8 mouse cellular contexts compared by ENCODE assay signal in genomic region chr6:58903171-58903570, GRCm38 (mm10). TPM values are rescaled to one million over a fixed set of nuclear protein-coding genes. Genes with fewer than 3 reads are reported as not detected.
A peak's percentile ranks its signal among the peaks of the same experiment; 100 is the strongest.
DNase-seq lines count a peak whose midpoint lies in the region; ATAC-seq and TF ChIP-seq lines count a peak whose summit lies in the region.

No protein-coding gene starts in this region.

- TF ChIP-seq CTCF in layer of hippocampus, adult 2 months (conservative IDR thresholded peaks at IDR 0.05): no peak

- H3K36me3 ChIP-seq in lung, embryonic 16.5 days (ENCODE audit: control insufficient read depth, insufficient read depth, low read length): peaks cover 7% of the 10 kb centered on the region; the same call in 1 of the 2 replicates
- H3K36me3 ChIP-seq in neural tube, embryonic 12.5 days: peaks cover 7% of the 10 kb centered on the region
- peaks cover 2% of the 10 kb centered on the region; the same call in 1 of the 2 replicates for H3K36me3 ChIP-seq in liver, embryonic 12.5 days

- 0 out of 2 replicates have a peak, but pooled peaks cover 6% of the 10 kb centered on the region for H3K4me1 ChIP-seq in lung, embryonic 16.5 days (replicated peaks; ENCODE audit: control insufficient read depth, insufficient read depth, low read length)
- H3K4me1 ChIP-seq in neural tube, embryonic 12.5 days: 0 out of 2 replicates have a peak, but pooled peaks cover 2% of the 10 kb centered on the region
- H3K4me1 ChIP-seq in liver, embryonic 12.5 days: no peaks in the 10 kb centered on the region

- no peaks in the 10 kb centered on the region for H3K27me3 ChIP-seq in lung, embryonic 16.5 days (ENCODE audit: control insufficient read depth, insufficient read depth, low read depth, low read length)
- no peaks in the 10 kb centered on the region for H3K27me3 ChIP-seq in neural tube, embryonic 12.5 days (replicated peaks)
- peaks cover 16% of the 10 kb centered on the region for H3K27me3 ChIP-seq in liver, embryonic 12.5 days (replicated peaks)

- H3K4me3 ChIP-seq in lung, embryonic 16.5 days (ENCODE audit: low read length): no peak overlapping the region
- H3K4me3 ChIP-seq in layer of hippocampus, adult 2 months: peak overlapping the region; percentile 41
- H3K4me3 ChIP-seq in neural tube, embryonic 12.5 days: no peak overlapping the region
- no peak overlapping the region for H3K4me3 ChIP-seq in liver, embryonic 12.5 days

- peak overlapping the region; percentile 16; the same call in 1 of the 2 replicates for H3K4me2 ChIP-seq in lung, embryonic 16.5 days (ENCODE audit: low read depth, low read length)
- peak overlapping the region; percentile 37 for H3K4me2 ChIP-seq in neural tube, embryonic 12.5 days (replicated peaks)
- no peak overlapping the region for H3K4me2 ChIP-seq in liver, embryonic 12.5 days

- no peak overlapping the region for H3K9ac ChIP-seq in lung, embryonic 16.5 days (ENCODE audit: low read length)
- H3K9ac ChIP-seq in neural tube, embryonic 12.5 days: no peak overlapping the region
- no peak overlapping the region for H3K9ac ChIP-seq in liver, embryonic 12.5 days

- peak; percentile 85 for ATAC-seq in lung, embryonic 16.5 days (ENCODE audit: low read depth)
- ATAC-seq in neural tube, embryonic 12.5 days (ENCODE audit: low FRiP score, low read depth): peak; percentile 94
- no peak for ATAC-seq in erythroid progenitor cell, adult 5-6 weeks (replicated peaks; ENCODE audit: low FRiP score, poor library complexity, severe bottlenecking)
- ATAC-seq in liver, embryonic 12.5 days: no peak

- DNase-seq in lung, postnatal 14 days: no peak
- DNase-seq in embryo, embryonic 9.5 days (ENCODE audit: extremely low spot score): peak; percentile 28
- peak; percentile 51 to 55 for DNase-seq in layer of hippocampus, adult 2 months (ENCODE audit: low spot score in 2 of 2)
- no peak for DNase-seq in gastrocnemius, postnatal 4 days (ENCODE audit: low spot score in 2 of 2)

- peaks cover 15% of the 10 kb centered on the region for H3K9me3 ChIP-seq in lung, embryonic 16.5 days (ENCODE audit: control insufficient read depth, low read length)
- peaks cover 15% of the 10 kb centered on the region for H3K9me3 ChIP-seq in neural tube, embryonic 12.5 days
- H3K9me3 ChIP-seq in liver, embryonic 12.5 days (replicated peaks): peaks cover 7% of the 10 kb centered on the region; the same call in 1 of the 2 replicates

- 35% methylated on average over 8 of the region's 8 CpGs for WGBS in lung, embryonic 16.5 days
- WGBS in neural tube, embryonic 12.5 days: 15% methylated on average over 8 of the region's 8 CpGs
- 41% methylated on average over 8 of the region's 8 CpGs for WGBS in liver, embryonic 12.5 days (ENCODE audit: insufficient replicate concordance)

- H3K27ac ChIP-seq in lung, embryonic 16.5 days (ENCODE audit: low read length): no peak overlapping the region
- H3K27ac ChIP-seq in layer of hippocampus, adult 2 months: peak overlapping the region; percentile 67
- no peak overlapping the region for H3K27ac ChIP-seq in neural tube, embryonic 12.5 days
- no peak overlapping the region for H3K27ac ChIP-seq in liver, embryonic 12.5 days

RNA-seq across cellular contexts. Expression of gene Nap1l5, which starts 3.7 kb away (rescaled TPM):
- 1.7 and 2.6 TPM in 2 replicates for polyA plus RNA-seq in lung, embryonic 16.5 days (2015; fragmentation: Nextera tagmentation; extraction: Ambion mirVana)
- 100 to 1,000 TPM; 229 to 242 TPM for total RNA-seq in layer of hippocampus, adult 2 months (2021)
- polyA plus RNA-seq in neural tube, embryonic 12.5 days (2016; fragmentation: Nextera tagmentation; extraction: Ambion mirVana): 67.1 and 72.7 TPM in 2 replicates
- total RNA-seq in gastrocnemius, postnatal 4 days (2021): under 1 TPM; 0.65 to 0.93 TPM
- total RNA-seq in erythroid progenitor cell, adult 5-6 weeks (2015; ENCODE audit: low replicate concordance): not detected in 2 replicates
- total RNA-seq in erythroid progenitor cell, adult 5-6 weeks (2017; ENCODE audit: low replicate concordance): not detected in 2 replicates
- 0.31 and 0.38 TPM in 2 replicates for polyA plus RNA-seq in liver, embryonic 12.5 days (2016; fragmentation: Nextera tagmentation; extraction: Ambion mirVana)

Comparison
In these comparisons a context has a peak if more than half of its experiments do, and no peak if none do; other contexts are left out.
1. ATAC-seq: peak in lung, embryonic 16.5 days (single experiment) and neural tube, embryonic 12.5 days (single experiment); none in erythroid progenitor cell, adult 5-6 weeks (single experiment) and liver, embryonic 12.5 days (single experiment).
2. DNase-seq: peak in embryo, embryonic 9.5 days (single experiment) and layer of hippocampus, adult 2 months (2 of 2); none in lung, postnatal 14 days (single experiment) and gastrocnemius, postnatal 4 days (0 of 2).
3. RNA of gene Nap1l5, which starts 3.7 kb away (total RNA-seq): 229 to 242 TPM in layer of hippocampus, adult 2 months; 0.65 to 0.93 TPM in gastrocnemius, postnatal 4 days and not detected in erythroid progenitor cell, adult 5-6 weeks; every median in the first group is over 100 times any median in the second.